Mouse (Mus musculus) MEL (cell line): ENCODE data around the gene Peli2. TPM values are rescaled to one million over a fixed set of nuclear protein-coding genes. Genes with fewer than 3 reads are reported as not detected.

Experiments
- DNase-seq: peaks from one replicate; pipeline ENCODE4 v3.0.0; 2011; ENCODE audit warnings: low read depth, low spot score
- H3K27ac ChIP-seq: 2 replicates; pipeline ENCODE4 v1.5.1; 2012; ENCODE audit warnings: low read depth, mild to moderate bottlenecking, control low read depth, low read length, moderate library complexity; ENCODE audit not compliant: control insufficient read depth
- H3K27me3 ChIP-seq, 2 experiments: fragments of 150-350 bp in 1 of 2; sonication (generic) in 1 of 2; 2 replicates each; pipeline ENCODE4 v1.6.1; 2012; ENCODE audit warnings: low read length in 2 of 2, mild to moderate bottlenecking in 2 of 2, improper control_type of control experiment in 1 of 2, moderate library complexity in 1 of 2; ENCODE audit not compliant: insufficient read depth in 2 of 2, control insufficient read depth in 1 of 2
- H3K36me3 ChIP-seq, 2 experiments: 2 replicates each; pipeline ENCODE4 v1.6.1; 2012 to 2014; ENCODE audit warnings: low read length in 2 of 2, improper control_type of control experiment in 1 of 2, inconsistent platforms in 1 of 2, mild to moderate bottlenecking in 1 of 2; ENCODE audit not compliant: insufficient read depth in 2 of 2, control insufficient read depth in 1 of 2
- H3K4me1 ChIP-seq, 2 experiments: fragments of 150-350 bp in 1 of 2; sonication (generic) in 1 of 2; 2 replicates each; pipeline ENCODE4 v1.6.1; 2012; ENCODE audit warnings: low read length in 2 of 2, improper control_type of control experiment in 1 of 2, mild to moderate bottlenecking in 1 of 2; ENCODE audit not compliant: insufficient read depth in 2 of 2, control insufficient read depth in 1 of 2
- H3K4me3 ChIP-seq, 2 experiments: fragments of 150-350 bp in 1 of 2; sonication (generic) in 1 of 2; 2 replicates each; pipeline ENCODE4 v1.5.1; 2012; ENCODE audit warnings: low read depth in 2 of 2, low read length in 2 of 2, mild to moderate bottlenecking in 2 of 2, moderate library complexity in 2 of 2, control low read depth in 1 of 2, improper control_type of control experiment in 1 of 2; ENCODE audit not compliant: control insufficient read depth in 1 of 2, insufficient read depth in 1 of 2
- H3K79me2 ChIP-seq: 2 replicates; pipeline ENCODE4 v1.6.1; 2012; ENCODE audit warnings: mild to moderate bottlenecking, low read length, moderate library complexity; ENCODE audit not compliant: control insufficient read depth, poor library complexity, insufficient read depth
- H3K9ac ChIP-seq: 2 replicates; pipeline ENCODE4 v1.6.1; 2012; ENCODE audit warnings: low read depth, mild to moderate bottlenecking, control low read depth, low read length, moderate library complexity; ENCODE audit not compliant: control insufficient read depth, poor library complexity, severe bottlenecking
- H3K9me3 ChIP-seq: fragments of 150-350 bp; sonication (generic); replicated peaks from 2 replicates; pipeline ENCODE4 v1.6.1; 2012; ENCODE audit warnings: mild to moderate bottlenecking, low read length, improper control_type of control experiment, moderate library complexity; ENCODE audit not compliant: insufficient read depth
- CHD1 ChIP-seq: IDR thresholded peaks from 2 replicates; pipeline ENCODE4 v1.6.1; 2012; ENCODE audit warnings: low read depth, mild to moderate bottlenecking, inconsistent platforms, low read length, improper control_type of control experiment
- E2F4 ChIP-seq: IDR thresholded peaks from 2 replicates; pipeline ENCODE4 v1.6.1; 2011; ENCODE audit warnings: low read depth, low read length, improper control_type of control experiment, borderline replicate concordance
- EP300 ChIP-seq, 2 experiments: IDR thresholded peaks; 2 replicates each; pipeline ENCODE4 v1.6.1; 2011; ENCODE audit warnings: improper control_type of control experiment in 2 of 2, low read length in 2 of 2, low read depth in 1 of 2, mild to moderate bottlenecking in 1 of 2
- ETS1 ChIP-seq: IDR thresholded peaks from 2 replicates; pipeline ENCODE4 v1.6.1; 2012; ENCODE audit warnings: low read depth, mild to moderate bottlenecking, inconsistent platforms, low read length, improper control_type of control experiment, moderate library complexity
- GABPA ChIP-seq: IDR thresholded peaks from 2 replicates; pipeline ENCODE4 v1.6.1; 2012; ENCODE audit warnings: low read depth, mild to moderate bottlenecking, inconsistent platforms, low read length, improper control_type of control experiment, moderate library complexity
- GATA1 ChIP-seq: IDR thresholded peaks from 2 replicates; pipeline ENCODE4 v1.6.1; 2011; ENCODE audit warnings: low read depth, low read length, improper control_type of control experiment
- HCFC1 ChIP-seq: IDR thresholded peaks from 2 replicates; pipeline ENCODE4 v1.6.1; 2012; ENCODE audit warnings: low read depth, mild to moderate bottlenecking, inconsistent platforms, low read length, improper control_type of control experiment, moderate library complexity
- KAT2A ChIP-seq: conservative IDR thresholded peaks from 2 replicates; pipeline ENCODE4 v1.6.1; 2012; ENCODE audit warnings: low read depth, low read length, improper control_type of control experiment, inconsistent platforms
- MAX ChIP-seq: IDR thresholded peaks from 2 replicates; pipeline ENCODE4 v1.6.1; 2011; ENCODE audit warnings: low read length, improper control_type of control experiment
- MXI1 ChIP-seq: IDR thresholded peaks from 2 replicates; pipeline ENCODE4 v1.6.1; 2011; ENCODE audit warnings: mild to moderate bottlenecking, low read depth, low read length, improper control_type of control experiment
- NRF1 ChIP-seq: IDR thresholded peaks from 2 replicates; pipeline ENCODE4 v1.6.1; 2014; ENCODE audit warnings: low read depth, mild to moderate bottlenecking, inconsistent platforms, low read length, improper control_type of control experiment, moderate library complexity; ENCODE audit not compliant: poor library complexity, insufficient read depth, severe bottlenecking
- POLR2A ChIP-seq, 2 experiments: IDR thresholded peaks; 2 replicates each; pipeline ENCODE4 v1.6.1; 2011 to 2012; ENCODE audit warnings: low read length in 2 of 2, mild to moderate bottlenecking in 2 of 2, control low read depth in 1 of 2, improper control_type of control experiment in 1 of 2, low read depth in 1 of 2, moderate library complexity in 1 of 2; ENCODE audit not compliant: control insufficient read depth in 1 of 2, insufficient read depth in 1 of 2, poor library complexity in 1 of 2
- RAD21 ChIP-seq: IDR thresholded peaks from 2 replicates; pipeline ENCODE4 v1.6.1; 2011; ENCODE audit warnings: mild to moderate bottlenecking, low read depth, low read length, improper control_type of control experiment
- SMC3 ChIP-seq: IDR thresholded peaks from 2 replicates; pipeline ENCODE4 v1.6.1; 2011; ENCODE audit warnings: low read depth, low read length, improper control_type of control experiment
- TBP ChIP-seq: IDR thresholded peaks from 2 replicates; pipeline ENCODE4 v1.8.0; 2011; ENCODE audit warnings: low read depth, low read length, improper control_type of control experiment
- TCF12 ChIP-seq: IDR thresholded peaks from 2 replicates; pipeline ENCODE4 v1.6.1; 2014; ENCODE audit warnings: low read depth, mild to moderate bottlenecking, inconsistent platforms, low read length, improper control_type of control experiment, moderate library complexity
- USF2 ChIP-seq, 2 experiments: IDR thresholded peaks; 2 replicates each; pipeline ENCODE4 v1.6.1; 2011 to 2012; ENCODE audit warnings: improper control_type of control experiment in 2 of 2, low read length in 2 of 2, borderline replicate concordance in 1 of 2, inconsistent platforms in 1 of 2, low read depth in 1 of 2, mild to moderate bottlenecking in 1 of 2; ENCODE audit not compliant: insufficient read depth in 1 of 2
- ZMIZ1 ChIP-seq: IDR thresholded peaks from 2 replicates; pipeline ENCODE4 v1.6.1; 2012; ENCODE audit warnings: low read depth, mild to moderate bottlenecking, inconsistent platforms, low read length, improper control_type of control experiment, moderate library complexity
- polyA plus RNA-seq, 2 experiments: library from polyadenylated mRNA; stranded (reverse) in 1 of 2; unstranded in 1 of 2; fragments of >175 nt in 1 of 2; fragments of >200 nt in 1 of 2; gene quantifications; 2 replicates each; pipeline versions ENCODE4 v1.2.1 to v1.2.4; 2012; ENCODE audit warnings: low replicate concordance in 2 of 2, low read depth in 1 of 2; ENCODE audit not compliant: insufficient read length in 2 of 2, insufficient read depth in 1 of 2, missing spikeins in 1 of 2
- total RNA-seq: library from RNA; depleted of rRNA; stranded (reverse); fragments of 300-350 nt; gene quantifications from 2 replicates; pipeline ENCODE4 v1.2.3, GENCODE M21; 2012

Peli2 gene
- total and polyA plus RNA-seq, 3 experiments: not detected

GRCm38 (mm10) chr14:48246236-48246635 lies 125.6 kb downstream of the Peli2 start:
- no peaks in the 10 kb centered on the region for H3K9me3 ChIP-seq
- H3K4me1 ChIP-seq: no peaks in the 10 kb centered on the region
- no peak overlapping the region for H3K27ac ChIP-seq
- no peaks in the 10 kb centered on the region for H3K79me2 ChIP-seq
- H3K27me3 ChIP-seq: no peaks in the 10 kb centered on the region
- no peak overlapping the region for H3K4me3 ChIP-seq
- TF ChIP-seq POLR2A (IDR thresholded peaks at IDR 0.05; ENCODE audit: control insufficient read depth in 1 of 2, insufficient read depth in 1 of 2, low read depth in 1 of 2, low read length in 2 of 2, poor library complexity in 1 of 2): no peak
- no peak for TF ChIP-seq KAT2A
- TF ChIP-seq E2F4: no peak
- TF ChIP-seq GATA1: no peak
- no peak for TF ChIP-seq SMC3
- TF ChIP-seq GABPA: no peak
- no peak for TF ChIP-seq NRF1
- TF ChIP-seq HCFC1: no peak
- TF ChIP-seq MXI1: no peak
- no peak for TF ChIP-seq TCF12
- TF ChIP-seq, all 39 proteins: peak for 0
- no peak overlapping the region for H3K9ac ChIP-seq
- H3K36me3 ChIP-seq: no peaks in the 10 kb centered on the region
- DNase-seq: no peak

GRCm38 (mm10) chr14:48246963-48247362 lies 126.3 kb downstream of the Peli2 start:
- TF ChIP-seq ETS1 (no peak), CHD1 (no peak), MAX (no peak), ZMIZ1 (no peak), USF2 (IDR thresholded peaks at IDR 0.05; ENCODE audit: borderline replicate concordance in 1 of 2, insufficient read depth in 1 of 2, low read depth in 1 of 2, low read length in 2 of 2) (no peak), EP300 (IDR thresholded peaks at IDR 0.05; ENCODE audit: low read depth in 1 of 2, low read length in 2 of 2) (no peak), TBP (no peak), RAD21 (no peak), E2F4 (no peak), KAT2A (no peak)

More at GRCm38 (mm10) chr14:48246963-48247362, 126.3 kb downstream of the Peli2 start:
- no peaks in the 10 kb centered on the region for H3K4me1 ChIP-seq
- H3K79me2 ChIP-seq: no peaks in the 10 kb centered on the region
- no peaks in the 10 kb centered on the region for H3K36me3 ChIP-seq
- H3K9ac ChIP-seq: no peak overlapping the region
- no peak overlapping the region for H3K27ac ChIP-seq
- H3K9me3 ChIP-seq: no peaks in the 10 kb centered on the region
- no peaks in the 10 kb centered on the region for H3K27me3 ChIP-seq
- DNase-seq: no peak
- no peak overlapping the region for H3K4me3 ChIP-seq
